In the genomic region with DNA sequence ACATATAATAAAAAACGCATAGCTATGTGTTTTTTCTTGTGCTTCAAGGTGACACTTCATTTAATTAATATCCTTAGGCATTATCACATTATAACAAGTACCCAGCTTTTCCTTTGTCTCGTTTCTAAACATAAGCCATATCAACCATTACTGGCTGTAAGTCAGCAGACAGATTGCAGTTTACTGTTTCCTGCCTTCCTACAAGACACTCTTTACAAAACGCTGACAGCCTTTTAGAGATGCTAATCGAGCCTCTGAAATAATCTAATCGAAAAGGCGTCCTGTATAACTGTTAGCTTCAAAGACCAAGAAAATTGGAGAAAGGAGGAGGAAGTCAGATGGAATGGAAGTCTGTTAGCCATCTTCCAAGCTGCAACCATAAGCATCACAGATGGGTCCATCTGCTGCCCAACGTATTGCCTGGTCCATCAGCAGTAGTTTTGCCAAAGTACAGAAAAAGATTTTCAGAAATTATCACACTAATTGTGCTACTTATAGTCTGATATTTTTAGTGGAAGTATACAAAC, we compare ENCODE assay signal across 22 mouse cellular contexts. TPM values are rescaled to one million over a fixed set of nuclear protein-coding genes. Genes with fewer than 3 reads are reported as not detected.
DNase-seq lines count a peak whose midpoint lies in the region; ATAC-seq and TF ChIP-seq lines count a peak whose summit lies in the region.
"Had no signal": no experiment of that assay in that cellular context is flagged by ENCODE, and none has a peak within 500 bp of the region (broad histone marks: within the 10 kb centered on the region; RNA-seq: fewer than 3 reads in every experiment).

No protein-coding gene starts in this region.

- TF ChIP-seq CTCF in brain, embryonic 14.5 days (IDR thresholded peaks at IDR 0.05; ENCODE audit: borderline replicate concordance, extremely low read depth, insufficient read depth, insufficient read length): no peak
- TF ChIP-seq CTCF in forebrain, postnatal 0 days (IDR thresholded peaks at IDR 0.05; ENCODE audit: low read depth): no peak

- no peak overlapping the region for H3K4me3 ChIP-seq in forebrain, embryonic 15.5 days
- no peak overlapping the region for H3K4me3 ChIP-seq in forebrain, embryonic 10.5 days
- H3K4me3 ChIP-seq in forebrain, postnatal 0 days (ENCODE audit: low read depth, low read length): no peak overlapping the region
- H3K4me3 ChIP-seq: embryonic facial prominence, embryonic 12.5 days; heart, embryonic 10.5 days; hindbrain, embryonic 12.5 days; intestine, embryonic 15.5 days had no signal

- TF ChIP-seq POLR2A in brain, embryonic 14.5 days (IDR thresholded peaks at IDR 0.05; ENCODE audit: borderline replicate concordance, extremely low read depth, insufficient read depth, insufficient read length, poor library complexity, severe bottlenecking): no peak

- no peaks in the 10 kb centered on the region for H3K4me1 ChIP-seq in forebrain, embryonic 15.5 days
- no peaks in the 10 kb centered on the region for H3K4me1 ChIP-seq in forebrain, embryonic 10.5 days
- no peaks in the 10 kb centered on the region for H3K4me1 ChIP-seq in forebrain, postnatal 0 days (ENCODE audit: insufficient read depth)
- H3K4me1 ChIP-seq: embryonic facial prominence, embryonic 12.5 days; heart, embryonic 10.5 days; hindbrain, embryonic 12.5 days; intestine, embryonic 15.5 days had no signal

- H3K27ac ChIP-seq in forebrain, embryonic 15.5 days (replicated peaks): no peak overlapping the region; the same call in 1 of the 2 replicates
- no peak overlapping the region for H3K27ac ChIP-seq in forebrain, embryonic 10.5 days
- H3K27ac ChIP-seq in forebrain, postnatal 0 days (ENCODE audit: low read depth, low read length): peak overlapping the region; percentile 29; the same call in 1 of the 2 replicates
- H3K27ac ChIP-seq: embryonic facial prominence, embryonic 12.5 days; heart, embryonic 10.5 days; hindbrain, embryonic 12.5 days; intestine, embryonic 15.5 days had no signal

- no peaks in the 10 kb centered on the region for H3K9me3 ChIP-seq in forebrain, embryonic 15.5 days
- H3K9me3 ChIP-seq in forebrain, embryonic 10.5 days: no peaks in the 10 kb centered on the region
- no peaks in the 10 kb centered on the region for H3K9me3 ChIP-seq in forebrain, postnatal 0 days (ENCODE audit: low read length)
- H3K9me3 ChIP-seq: embryonic facial prominence, embryonic 12.5 days; heart, embryonic 10.5 days; hindbrain, embryonic 12.5 days; intestine, embryonic 15.5 days had no signal

- H3K9ac ChIP-seq in forebrain, embryonic 15.5 days (replicated peaks): no peak overlapping the region
- no peak overlapping the region for H3K9ac ChIP-seq in forebrain, postnatal 0 days
- H3K9ac ChIP-seq: embryonic facial prominence, embryonic 12.5 days; hindbrain, embryonic 12.5 days; intestine, embryonic 15.5 days had no signal

- peak; percentile 73 for ATAC-seq in forebrain, embryonic 15.5 days (replicated peaks)
- ATAC-seq in forebrain, postnatal 0 days: peak; percentile 67
- ATAC-seq: activated CD4-positive, CD25-positive, alpha-beta regulatory T cell, adult 4 months; intestine, embryonic 15.5 days; Patski had no signal

- no peak overlapping the region for H3K4me2 ChIP-seq in forebrain, embryonic 15.5 days (replicated peaks)
- no peak overlapping the region for H3K4me2 ChIP-seq in forebrain, postnatal 0 days (ENCODE audit: low read depth)
- H3K4me2 ChIP-seq: embryonic facial prominence, embryonic 12.5 days; hindbrain, embryonic 12.5 days; intestine, embryonic 15.5 days had no signal

- no peak for DNase-seq in forebrain, embryonic 10.5 days (ENCODE audit: extremely low spot score, low spot score)
- peak; percentile 5 for DNase-seq in layer of hippocampus, adult 9-11 months
- DNase-seq in layer of hippocampus, postnatal 36 days: no peak
- DNase-seq in brain, embryonic 14.5 days (ENCODE audit: low read depth): peak; percentile 68
- peak; percentile 62 for DNase-seq in forebrain, postnatal 0 days
- no peak for DNase-seq in adrenal gland, adult 8-10 months
- DNase-seq: adrenal gland, postnatal 25 days; cerebellum, adult 11-12 months; cerebellum, adult 9-10 months; cerebellum, postnatal 25 days; gastrocnemius, postnatal 10 days; heart, adult 18-20 months; heart, postnatal 10 days; heart, postnatal 4 days had no signal

- 33% methylated on average over 7 of the region's 7 CpGs for WGBS in forebrain, embryonic 15.5 days
- 80% methylated on average over 7 of the region's 7 CpGs for WGBS in forebrain, embryonic 10.5 days
- WGBS in forebrain, postnatal 0 days: 35% methylated on average over 7 of the region's 7 CpGs

- no peaks in the 10 kb centered on the region for H3K27me3 ChIP-seq in forebrain, embryonic 15.5 days
- no peaks in the 10 kb centered on the region for H3K27me3 ChIP-seq in forebrain, embryonic 10.5 days (ENCODE audit: poor library complexity, severe bottlenecking)
- H3K27me3 ChIP-seq in forebrain, postnatal 0 days (ENCODE audit: insufficient read depth, low read length): no peaks in the 10 kb centered on the region
- H3K27me3 ChIP-seq: CH12.LX; embryonic facial prominence, embryonic 12.5 days; hindbrain, embryonic 12.5 days; intestine, embryonic 15.5 days had no signal

- no peaks in the 10 kb centered on the region for H3K36me3 ChIP-seq in forebrain, embryonic 15.5 days
- H3K36me3 ChIP-seq in forebrain, embryonic 10.5 days (replicated peaks): 0 out of 2 replicates have a peak, but pooled peaks cover 2% of the 10 kb centered on the region
- no peaks in the 10 kb centered on the region for H3K36me3 ChIP-seq in forebrain, postnatal 0 days (ENCODE audit: insufficient read depth)
- H3K36me3 ChIP-seq: embryonic facial prominence, embryonic 12.5 days; heart, embryonic 10.5 days; hindbrain, embryonic 12.5 days; intestine, embryonic 15.5 days had no signal

RNA-seq across cellular contexts. Expression of a gene that starts 26.2 kb away (rescaled TPM):
- 15.9 and 18.0 TPM in 2 replicates for polyA plus RNA-seq in forebrain, embryonic 15.5 days (2015; fragmentation: Nextera tagmentation; extraction: Ambion mirVana)
- 5.5 and 5.7 TPM in 2 replicates for polyA plus RNA-seq in forebrain, embryonic 10.5 days (2016; fragmentation: Nextera tagmentation; extraction: Ambion mirVana)
- total RNA-seq in layer of hippocampus, postnatal 36 days (2021): 10 to 100 TPM; 26.6 to 28.2 TPM
- 35.2 and 39.0 TPM in 2 replicates for polyA plus RNA-seq in brain, embryonic 14.5 days (2012; rRNA removed)
- 36.3 and 44.6 TPM in 2 replicates for total RNA-seq in forebrain, postnatal 0 days (2014; rRNA removed)
- polyA plus RNA-seq in forebrain, postnatal 0 days (2015; fragmentation: Nextera tagmentation; extraction: Ambion mirVana): 7.4 and 8.1 TPM in 2 replicates
- total RNA-seq in adrenal gland, adult 8-10 months (2022): 10 to 100 TPM; 22.2 to 25.9 (median 23.5) TPM
- total RNA-seq: CH12.LX had no signal
- polyA plus RNA-seq: activated CD4-positive, CD25-positive, alpha-beta regulatory T cell, adult 4 months had no signal

Comparison
In these comparisons a context has a peak if more than half of its experiments do, and no peak if none do; other contexts are left out.
1. DNase-seq: peak in layer of hippocampus, adult 9-11 months (single experiment), brain, embryonic 14.5 days (single experiment) and forebrain, postnatal 0 days (single experiment); none in forebrain, embryonic 10.5 days (single experiment), layer of hippocampus, postnatal 36 days (0 of 2) and adrenal gland, adult 8-10 months (single experiment).